Mouse (Mus musculus): ENCODE results near the gene Gse1. TPM values are rescaled to one million over a fixed set of nuclear protein-coding genes. Genes with fewer than 3 reads are reported as not detected.

Gse1 gene
- polyA plus RNA-seq, 1 experiment = 45.8 TPM

DNA sequence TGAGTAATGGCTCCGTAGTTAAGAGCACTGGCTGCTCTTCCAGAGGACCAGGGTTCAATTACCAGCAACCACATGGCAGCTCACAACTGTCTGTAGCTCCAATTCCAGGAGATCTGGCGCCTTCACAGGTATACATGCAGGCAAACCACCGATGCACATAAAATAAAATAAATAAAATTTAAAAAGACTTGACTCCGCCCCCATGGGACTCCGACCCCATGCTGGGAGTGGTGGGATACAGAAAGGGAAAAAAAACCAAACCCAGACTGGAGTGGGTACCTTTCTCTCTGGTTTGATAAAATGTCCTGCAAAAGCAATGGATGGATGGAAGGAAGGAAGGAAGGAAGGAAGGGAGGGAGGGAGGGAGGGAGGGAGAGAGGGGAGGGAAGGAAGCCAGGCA, 91.9 kb downstream of the Gse1 start:
- H3K4me3 ChIP-seq (replicated peaks; ENCODE audit: control insufficient read depth, low read depth, low read length) = no peak overlapping the region
- no peak for TF ChIP-seq POLR2A (IDR thresholded peaks at IDR 0.05; ENCODE audit: borderline replicate concordance, control insufficient read depth, low read depth, low read length)
- no peak for TF ChIP-seq CTCF (IDR thresholded peaks at IDR 0.05; ENCODE audit: control insufficient read depth, insufficient read depth, low read length)
- H3K27ac ChIP-seq (ENCODE audit: control insufficient read depth, insufficient read depth, low read depth, low read length, poor library complexity) = no peak overlapping the region
- 85% methylated on average over 5 of the region's 5 CpGs for whole genome bisulfite sequencing
- peaks cover 12% of the 10 kb centered on the region for H3K4me1 ChIP-seq (ENCODE audit: control insufficient read depth, insufficient read depth, low read length)

DNA sequence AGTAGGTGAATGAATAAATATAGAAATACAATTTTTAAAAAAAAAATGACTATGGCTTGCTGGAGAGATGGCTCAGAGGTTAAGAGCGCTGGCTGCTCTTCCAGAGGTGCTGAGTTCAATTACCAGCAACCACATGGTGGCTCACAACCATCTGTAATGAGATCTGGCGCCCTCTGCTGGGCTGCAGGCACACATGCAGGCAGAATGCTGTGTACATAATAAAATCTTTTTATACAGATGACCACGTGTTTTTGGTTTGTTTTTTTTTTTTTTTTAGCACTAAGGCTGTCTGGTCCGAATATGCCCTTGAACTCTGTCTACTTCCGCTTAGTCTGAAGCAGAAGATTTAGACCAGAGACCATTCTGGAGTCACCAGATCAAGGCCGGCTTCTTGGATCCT, 93.5 kb downstream of the Gse1 start:
- peaks cover 12% of the 10 kb centered on the region for H3K4me1 ChIP-seq (ENCODE audit: control insufficient read depth, insufficient read depth, low read length)
- no peak overlapping the region for H3K27ac ChIP-seq (ENCODE audit: control insufficient read depth, insufficient read depth, low read depth, low read length, poor library complexity)
- TF ChIP-seq POLR2A (IDR thresholded peaks at IDR 0.05; ENCODE audit: borderline replicate concordance, control insufficient read depth, low read depth, low read length) (no peak), CTCF (IDR thresholded peaks at IDR 0.05; ENCODE audit: control insufficient read depth, insufficient read depth, low read length) (peak; percentile 84)
- no peak overlapping the region for H3K4me3 ChIP-seq (replicated peaks; ENCODE audit: control insufficient read depth, low read depth, low read length)
- 25% methylated on average over 6 of the region's 6 CpGs for WGBS

DNA sequence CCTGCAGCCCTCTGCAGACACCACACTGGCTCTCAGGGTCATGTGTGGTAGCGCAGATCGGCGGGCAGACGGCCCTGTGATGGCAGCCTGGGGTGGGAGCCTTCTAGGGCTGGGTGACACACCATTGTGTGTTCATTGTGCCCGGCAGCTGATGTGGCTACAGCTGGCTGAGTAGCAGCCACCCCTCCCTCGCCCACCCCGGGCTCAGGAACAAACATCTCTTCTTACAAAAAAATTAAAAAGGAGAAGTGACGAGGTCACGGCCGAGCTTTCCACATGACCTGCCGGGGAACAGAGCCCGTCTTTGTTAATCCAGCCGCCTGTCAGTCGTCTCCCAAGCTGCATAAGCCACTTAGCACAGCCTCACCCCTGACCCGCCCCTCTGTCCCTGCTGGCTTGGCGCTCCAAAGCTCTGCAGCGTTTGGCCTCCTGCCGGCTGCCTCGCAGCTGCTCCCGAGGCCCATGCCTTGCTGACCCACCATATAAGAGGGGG, 94.7 kb downstream of the Gse1 start:
- peaks cover 12% of the 10 kb centered on the region for H3K4me1 ChIP-seq (ENCODE audit: control insufficient read depth, insufficient read depth, low read length)
- H3K27ac ChIP-seq (ENCODE audit: control insufficient read depth, insufficient read depth, low read depth, low read length, poor library complexity) = peak overlapping the region; percentile 48
- H3K4me3 ChIP-seq (replicated peaks; ENCODE audit: control insufficient read depth, low read depth, low read length) = no peak overlapping the region
- WGBS = 4% methylated on average over 20 of the region's 20 CpGs
- no peak for TF ChIP-seq POLR2A (IDR thresholded peaks at IDR 0.05; ENCODE audit: borderline replicate concordance, control insufficient read depth, low read depth, low read length)
- no peak for TF ChIP-seq CTCF (IDR thresholded peaks at IDR 0.05; ENCODE audit: control insufficient read depth, insufficient read depth, low read length)

DNA sequence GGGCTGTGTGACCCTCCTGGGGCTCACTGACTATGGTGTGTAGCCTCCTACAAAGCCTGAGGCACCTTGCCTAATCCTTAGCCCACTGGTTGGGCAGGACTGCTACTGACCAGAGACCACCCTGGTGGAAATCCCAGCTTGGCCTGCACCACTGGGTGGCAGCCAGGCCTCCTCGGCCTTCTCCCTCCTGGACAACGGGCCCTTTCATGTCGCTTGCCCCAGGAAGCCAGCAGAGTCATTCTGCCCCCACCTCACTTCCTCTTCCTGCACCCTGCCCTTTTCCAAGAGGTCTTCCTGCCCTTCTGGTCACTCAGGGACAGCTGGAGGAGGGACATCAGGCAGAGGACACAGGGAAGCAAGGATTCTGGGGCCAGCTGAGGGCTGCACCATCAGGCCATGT, 96.3 kb downstream of the Gse1 start:
- Histone ChIP-seq H3K4me1 (ENCODE audit: control insufficient read depth, insufficient read depth, low read length) (peaks cover 16% of the 10 kb centered on the region; the same call in 1 of the 2 replicates), H3K4me3 (replicated peaks; ENCODE audit: control insufficient read depth, low read depth, low read length) (no peak overlapping the region), H3K27ac (ENCODE audit: control insufficient read depth, insufficient read depth, low read depth, low read length, poor library complexity) (no peak overlapping the region)
- 16% methylated on average over 3 of the region's 3 CpGs for WGBS
- TF ChIP-seq POLR2A (IDR thresholded peaks at IDR 0.05; ENCODE audit: borderline replicate concordance, control insufficient read depth, low read depth, low read length) (no peak), CTCF (IDR thresholded peaks at IDR 0.05; ENCODE audit: control insufficient read depth, insufficient read depth, low read length) (no peak)

DNA sequence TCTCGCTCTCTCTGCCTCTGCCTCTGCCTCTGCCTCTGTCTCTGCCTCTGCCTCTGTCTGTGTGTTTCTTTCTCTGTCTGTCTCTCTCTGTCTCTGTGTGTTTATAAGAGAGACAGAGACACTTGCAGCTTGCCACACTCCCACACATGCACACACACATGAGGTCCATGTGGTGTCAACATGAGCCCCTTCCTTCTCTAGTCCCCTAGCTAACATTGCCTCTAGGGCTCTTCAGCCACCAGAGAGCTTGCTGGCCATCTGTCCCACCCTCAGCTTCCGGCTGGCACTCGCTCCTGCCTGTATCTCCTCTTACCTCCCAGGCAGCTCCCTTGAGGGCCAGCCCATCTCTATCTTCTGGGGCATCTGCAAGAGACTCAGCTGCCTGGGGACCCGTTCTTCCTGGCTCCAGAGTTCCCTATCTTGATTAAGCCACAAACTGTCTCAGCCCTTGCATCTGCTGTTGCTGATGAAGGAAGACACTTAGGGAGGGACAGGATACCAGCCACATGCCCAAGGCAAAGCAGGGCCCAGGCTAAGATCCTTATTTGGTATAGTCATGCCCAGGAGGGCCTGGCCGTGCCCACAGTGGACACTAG, 97.0 kb downstream of the Gse1 start:
- WGBS = 21% methylated on average over 5 of the region's 5 CpGs
- TF ChIP-seq POLR2A (IDR thresholded peaks at IDR 0.05; ENCODE audit: borderline replicate concordance, control insufficient read depth, low read depth, low read length) (no peak), CTCF (IDR thresholded peaks at IDR 0.05; ENCODE audit: control insufficient read depth, insufficient read depth, low read length) (no peak)
- Histone ChIP-seq H3K4me3 (replicated peaks; ENCODE audit: control insufficient read depth, low read depth, low read length) (no peak overlapping the region), H3K27ac (ENCODE audit: control insufficient read depth, insufficient read depth, low read depth, low read length, poor library complexity) (peak overlapping the region; percentile 12; the same call in 1 of the 2 replicates), H3K4me1 (ENCODE audit: control insufficient read depth, insufficient read depth, low read length) (peaks cover 16% of the 10 kb centered on the region; the same call in 1 of the 2 replicates)

DNA sequence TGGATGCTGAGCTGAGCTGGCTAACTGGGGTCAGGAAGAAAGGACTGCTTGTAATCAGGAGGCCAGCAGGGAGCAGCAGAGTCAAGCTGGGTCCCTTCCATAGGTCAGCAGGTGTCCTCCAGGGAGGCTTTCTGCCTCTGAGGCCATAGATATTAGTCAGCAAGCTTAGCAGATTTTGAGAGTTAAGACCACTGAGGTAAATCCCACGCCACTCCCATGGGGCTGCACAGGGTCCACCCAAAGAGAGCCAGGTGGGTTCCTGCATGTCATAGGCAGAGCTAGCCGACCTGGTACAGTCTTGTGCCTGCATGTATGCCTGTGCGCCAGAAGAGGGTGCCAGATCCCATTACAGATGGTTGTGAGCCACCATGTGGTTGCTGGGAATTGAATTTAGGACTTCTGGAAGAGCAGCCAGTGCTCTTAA, 98.9 kb downstream of the Gse1 start:
- TF ChIP-seq POLR2A (IDR thresholded peaks at IDR 0.05; ENCODE audit: borderline replicate concordance, control insufficient read depth, low read depth, low read length) = no peak
- TF ChIP-seq CTCF (IDR thresholded peaks at IDR 0.05; ENCODE audit: control insufficient read depth, insufficient read depth, low read length) = peak; percentile 69
- Histone ChIP-seq H3K27ac (ENCODE audit: control insufficient read depth, insufficient read depth, low read depth, low read length, poor library complexity) (no peak overlapping the region), H3K4me3 (replicated peaks; ENCODE audit: control insufficient read depth, low read depth, low read length) (no peak overlapping the region), H3K4me1 (ENCODE audit: control insufficient read depth, insufficient read depth, low read length) (peaks cover 15% of the 10 kb centered on the region; the same call in 1 of the 2 replicates)
- 67% methylated on average over 3 of the region's 3 CpGs for WGBS

DNA sequence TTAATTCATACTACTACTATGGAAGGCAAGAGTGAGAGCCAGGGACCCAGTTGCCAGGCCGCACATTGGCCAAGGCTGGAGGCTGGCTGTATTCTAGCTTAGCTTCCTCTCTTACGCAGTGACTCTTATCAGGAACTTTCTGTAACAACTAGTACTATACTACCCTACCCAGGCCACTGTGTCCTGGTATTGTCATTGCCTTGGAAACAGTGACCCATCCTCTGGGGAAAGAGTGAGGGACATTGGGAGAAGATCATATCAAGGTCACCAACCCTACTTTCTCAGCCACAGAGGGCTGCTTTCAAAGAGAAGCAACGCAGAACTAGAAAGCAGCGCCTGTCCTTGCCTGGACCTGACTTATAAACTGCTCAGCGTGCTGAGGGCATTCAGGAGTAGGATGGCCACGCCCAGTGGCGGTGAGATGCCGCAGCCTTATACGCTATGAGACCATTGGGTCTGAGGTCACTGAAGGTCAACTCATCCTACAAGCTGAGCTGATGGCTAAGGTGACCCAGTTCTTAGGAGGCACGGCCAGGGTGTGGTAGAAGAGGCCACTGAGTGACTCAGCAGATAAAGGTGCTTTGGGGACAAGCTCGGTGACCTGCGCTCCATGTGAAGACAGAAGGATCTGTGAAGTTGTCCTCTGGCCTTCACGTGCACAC, 100.2 kb downstream of the Gse1 start:
- Histone ChIP-seq H3K27ac (ENCODE audit: control insufficient read depth, insufficient read depth, low read depth, low read length, poor library complexity) (peak overlapping the region; percentile 28; the same call in 1 of the 2 replicates), H3K4me1 (ENCODE audit: control insufficient read depth, insufficient read depth, low read length) (peaks cover 12% of the 10 kb centered on the region; the same call in 1 of the 2 replicates), H3K4me3 (replicated peaks; ENCODE audit: control insufficient read depth, low read depth, low read length) (no peak overlapping the region)
- TF ChIP-seq POLR2A (IDR thresholded peaks at IDR 0.05; ENCODE audit: borderline replicate concordance, control insufficient read depth, low read depth, low read length) = no peak
- no peak for TF ChIP-seq CTCF (IDR thresholded peaks at IDR 0.05; ENCODE audit: control insufficient read depth, insufficient read depth, low read length)
- WGBS = 57% methylated on average over 13 of the region's 13 CpGs

DNA sequence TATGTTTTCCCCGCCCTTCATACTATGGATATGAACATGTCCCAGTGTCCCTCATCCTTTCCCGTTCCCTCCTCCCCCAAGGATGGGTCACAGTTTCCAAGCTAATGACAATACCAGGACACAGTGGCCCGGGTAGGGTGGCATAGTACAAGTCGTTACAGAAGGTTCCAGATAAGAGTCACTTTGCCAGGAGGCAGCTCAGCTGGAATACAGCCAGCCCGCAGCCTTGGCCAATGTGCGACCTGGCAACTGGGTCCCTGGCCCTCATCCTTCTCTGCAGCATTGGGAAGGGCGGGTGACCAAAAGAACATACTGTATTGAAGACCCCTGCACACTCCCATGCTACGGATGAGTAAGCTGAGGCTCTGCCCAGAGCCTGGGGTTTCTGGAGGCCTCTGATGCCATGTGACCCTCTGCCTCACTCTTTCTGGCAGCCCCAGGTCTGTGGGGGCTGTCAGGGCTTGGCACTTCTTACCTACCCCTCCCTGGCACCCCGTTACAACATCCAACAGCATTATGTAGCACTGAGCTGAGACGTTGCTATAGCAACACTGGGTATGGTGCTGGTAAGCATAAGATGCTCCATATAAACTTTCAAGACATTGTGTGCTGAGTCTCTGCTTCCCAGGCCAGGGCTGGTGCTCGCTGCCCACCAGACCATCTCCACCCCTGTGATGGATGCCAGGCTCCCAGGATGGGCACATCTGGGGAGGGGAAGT, 100.9 kb downstream of the Gse1 start:
- peak overlapping the region; percentile 28; the same call in 1 of the 2 replicates for H3K27ac ChIP-seq (ENCODE audit: control insufficient read depth, insufficient read depth, low read depth, low read length, poor library complexity)
- H3K4me1 ChIP-seq (ENCODE audit: control insufficient read depth, insufficient read depth, low read length) = peaks cover 12% of the 10 kb centered on the region; the same call in 1 of the 2 replicates
- H3K4me3 ChIP-seq (replicated peaks; ENCODE audit: control insufficient read depth, low read depth, low read length) = no peak overlapping the region
- no peak for TF ChIP-seq POLR2A (IDR thresholded peaks at IDR 0.05; ENCODE audit: borderline replicate concordance, control insufficient read depth, low read depth, low read length)
- TF ChIP-seq CTCF (IDR thresholded peaks at IDR 0.05; ENCODE audit: control insufficient read depth, insufficient read depth, low read length) = no peak
- 66% methylated on average over 11 of the region's 11 CpGs for WGBS
